28 mouse cellular contexts compared by ENCODE assay signal in genomic region chr2:58379475-58379874, GRCm38 (mm10). TPM values are rescaled to one million over a fixed set of nuclear protein-coding genes. Genes with fewer than 3 reads are reported as not detected.
A peak's percentile ranks its signal among the peaks of the same experiment; 100 is the strongest.
DNase-seq lines count a peak whose midpoint lies in the region; ATAC-seq and TF ChIP-seq lines count a peak whose summit lies in the region.
"Had no signal": no experiment of that assay in that cellular context is flagged by ENCODE, and none has a peak within 500 bp of the region (broad histone marks: within the 10 kb centered on the region; RNA-seq: fewer than 3 reads in every experiment).

No protein-coding gene starts in this region.

- H3K9me3 ChIP-seq in forebrain, embryonic 13.5 days (replicated peaks), result no peaks in the 10 kb centered on the region
- H3K9me3 ChIP-seq in forebrain, embryonic 11.5 days (ENCODE audit: control insufficient read depth, low read length), result no peaks in the 10 kb centered on the region
- H3K9me3 ChIP-seq: embryonic facial prominence, embryonic 12.5 days; heart, embryonic 10.5 days; intestine, embryonic 15.5 days; midbrain, embryonic 10.5 days; stomach, embryonic 15.5 days had no signal

- no peaks in the 10 kb centered on the region for H3K36me3 ChIP-seq in forebrain, embryonic 13.5 days (ENCODE audit: poor library complexity, severe bottlenecking)
- no peaks in the 10 kb centered on the region for H3K36me3 ChIP-seq in forebrain, embryonic 11.5 days (ENCODE audit: control insufficient read depth, insufficient read depth, low read length)
- H3K36me3 ChIP-seq: embryonic facial prominence, embryonic 12.5 days; heart, embryonic 10.5 days; intestine, embryonic 15.5 days; midbrain, embryonic 10.5 days; stomach, embryonic 15.5 days had no signal

- no peak overlapping the region for H3K9ac ChIP-seq in forebrain, embryonic 13.5 days
- H3K9ac ChIP-seq in forebrain, embryonic 11.5 days (ENCODE audit: low read length), result no peak overlapping the region
- H3K9ac ChIP-seq: embryonic facial prominence, embryonic 12.5 days; intestine, embryonic 15.5 days; stomach, embryonic 15.5 days had no signal

- 18% methylated on average over 1 of the region's 1 CpGs for WGBS in forebrain, embryonic 13.5 days
- WGBS in forebrain, embryonic 11.5 days, result 74% methylated on average over 1 of the region's 1 CpGs

- H3K27me3 ChIP-seq in forebrain, embryonic 13.5 days, result no peaks in the 10 kb centered on the region
- no peaks in the 10 kb centered on the region for H3K27me3 ChIP-seq in forebrain, embryonic 11.5 days (ENCODE audit: control insufficient read depth, insufficient read depth, low read length)
- H3K27me3 ChIP-seq: embryonic facial prominence, embryonic 12.5 days; intestine, embryonic 15.5 days; stomach, embryonic 15.5 days had no signal

- peaks cover 36% of the 10 kb centered on the region for H3K4me1 ChIP-seq in forebrain, embryonic 13.5 days
- no peaks in the 10 kb centered on the region for H3K4me1 ChIP-seq in forebrain, embryonic 11.5 days (replicated peaks; ENCODE audit: control insufficient read depth, insufficient read depth, low read length)
- H3K4me1 ChIP-seq: embryonic facial prominence, embryonic 12.5 days; heart, embryonic 10.5 days; intestine, embryonic 15.5 days; midbrain, embryonic 10.5 days; stomach, embryonic 15.5 days had no signal

- intact Hi-C loops in left cerebral cortex, postnatal 4 days (cut with DNase I), result no loop called here
- intact Hi-C loops in left cerebral cortex, adult 2 months (cut with DNase I), result no loop called here

- H3K4me2 ChIP-seq in forebrain, embryonic 13.5 days, result no peak overlapping the region
- no peak overlapping the region for H3K4me2 ChIP-seq in forebrain, embryonic 11.5 days (ENCODE audit: low read depth, low read length, severe bottlenecking)
- H3K4me2 ChIP-seq: embryonic facial prominence, embryonic 12.5 days; intestine, embryonic 15.5 days; stomach, embryonic 15.5 days had no signal

- TF ChIP-seq CTCF in left cerebral cortex, adult 2 months (IDR thresholded peaks at IDR 0.05), result no peak

- H3K27ac ChIP-seq in forebrain, embryonic 13.5 days, result no peak overlapping the region; the same call in 1 of the 2 replicates
- no peak overlapping the region for H3K27ac ChIP-seq in forebrain, embryonic 11.5 days (ENCODE audit: low read depth, low read length)
- no peak overlapping the region for H3K27ac ChIP-seq in left cerebral cortex, adult 2 months
- H3K27ac ChIP-seq: embryonic facial prominence, embryonic 12.5 days; heart, embryonic 10.5 days; intestine, embryonic 15.5 days; layer of hippocampus, adult 2 months; midbrain, embryonic 10.5 days; stomach, embryonic 15.5 days had no signal

- no peak for DNase-seq in forebrain, embryonic 11.5 days (ENCODE audit: low spot score)
- DNase-seq in left cerebral cortex, postnatal 4 days, result peak; percentile 10
- no peak for DNase-seq in left cerebral cortex, adult 2 months (ENCODE audit: extremely low spot score in 1 of 2, low spot score in 2 of 2)
- DNase-seq in retina, postnatal 1 day, result peak; percentile 57
- no peak for DNase-seq in retina, embryonic 14.5 days (ENCODE audit: low spot score)
- no peak for DNase-seq in spleen, postnatal 10 days (ENCODE audit: low spot score in 2 of 2)
- DNase-seq in urinary bladder, postnatal 10 days (ENCODE audit: low spot score), result no peak
- DNase-seq: adrenal gland, postnatal 36 days; cerebellum, adult 11 months; cerebellum, adult 9-11 months; heart, postnatal 4 days; kidney, adult 8-10 months; kidney, postnatal 14 days; lung, postnatal 10 days; right cerebral cortex, adult 18-20 months; right cerebral cortex, postnatal 4 days; thymus, postnatal 36 days had no signal

- no peak overlapping the region for H3K4me3 ChIP-seq in forebrain, embryonic 13.5 days
- no peak overlapping the region for H3K4me3 ChIP-seq in forebrain, embryonic 11.5 days (ENCODE audit: low read depth, low read length)
- no peak overlapping the region for H3K4me3 ChIP-seq in left cerebral cortex, adult 2 months
- H3K4me3 ChIP-seq: embryonic facial prominence, embryonic 12.5 days; erythroblast, embryonic 14.5 days; heart, embryonic 10.5 days; intestine, embryonic 15.5 days; layer of hippocampus, adult 2 months; midbrain, embryonic 10.5 days; stomach, embryonic 15.5 days had no signal

- peak; percentile 78 for ATAC-seq in forebrain, embryonic 13.5 days
- no peak for ATAC-seq in forebrain, embryonic 11.5 days (replicated peaks; ENCODE audit: low FRiP score)
- ATAC-seq: intestine, embryonic 15.5 days had no signal

RNA-seq across cellular contexts. Expression of gene Acvr1c, which starts 21.8 kb away (rescaled TPM):
- polyA plus RNA-seq in forebrain, embryonic 13.5 days (2015; fragmentation: Nextera tagmentation; extraction: Ambion mirVana), result 0.57 and 0.88 TPM in 2 replicates
- polyA plus RNA-seq in forebrain, embryonic 11.5 days (2014; fragmentation: Nextera tagmentation; extraction: Ambion mirVana), result 0.45 and 0.81 TPM in 2 replicates
- total RNA-seq in left cerebral cortex, postnatal 4 days (2021), result 1 to 10 TPM; 4.6 to 7.0 TPM
- total RNA-seq in left cerebral cortex, adult 2 months (2021), result 10 to 100 TPM; 26.5 to 26.7 TPM
- total RNA-seq: ES-E14; granulocyte monocyte progenitor cell, adult 5-6 weeks had no signal
- polyA plus RNA-seq: erythroblast, embryonic 14.5 days; liver, adult 2 months had no signal

Comparison
In these comparisons a context has a peak if more than half of its experiments do, and no peak if none do; other contexts are left out.
1. DNase-seq: peak in left cerebral cortex, postnatal 4 days (single experiment) and retina, postnatal 1 day (single experiment); none in forebrain, embryonic 11.5 days (single experiment), left cerebral cortex, adult 2 months (0 of 2), retina, embryonic 14.5 days (single experiment), spleen, postnatal 10 days (0 of 2) and urinary bladder, postnatal 10 days (single experiment).